Mouse (Mus musculus): ENCODE results near the gene Tnfrsf9. TPM values are rescaled to one million over a fixed set of nuclear protein-coding genes. Genes with fewer than 3 reads are reported as not detected.

Gene Tnfrsf9
- polyA plus RNA-seq, 1 experiment from 2014 or later = 0.45 TPM

Other genes starting within 250 kb of the Tnfrsf9 start
- 25.7 and 29.0 TPM in 2 replicates for gene Errfi1, start 60.6 kb upstream of the Tnfrsf9 start, polyA plus RNA-seq (2016; fragmentation: Nextera tagmentation; extraction: Ambion mirVana)
- 441 and 447 TPM in 2 replicates for gene Park7, start 125 bp upstream of the Tnfrsf9 start, polyA plus RNA-seq (2016; fragmentation: Nextera tagmentation; extraction: Ambion mirVana)
- gene Uts2, start 82.5 kb downstream of the Tnfrsf9 start, polyA plus RNA-seq (2016; fragmentation: Nextera tagmentation; extraction: Ambion mirVana) = not detected in 2 replicates
- 8.0 and 8.1 TPM in 2 replicates for gene Per3, start 130.1 kb downstream of the Tnfrsf9 start, polyA plus RNA-seq (2016; fragmentation: Nextera tagmentation; extraction: Ambion mirVana)
- 100 and 101 TPM in 2 replicates for gene Vamp3, start 143.4 kb downstream of the Tnfrsf9 start, polyA plus RNA-seq (2016; fragmentation: Nextera tagmentation; extraction: Ambion mirVana)
- not detected in 2 replicates for gene Gm13090, start 175.0 kb downstream of the Tnfrsf9 start, polyA plus RNA-seq (2016; fragmentation: Nextera tagmentation; extraction: Ambion mirVana)